Mouse (Mus musculus): Measurements from ENCODE around the gene Bcr. TPM values are rescaled to one million over a fixed set of nuclear protein-coding genes. Genes with fewer than 3 reads are reported as not detected.

Gene Bcr
- polyA plus RNA-seq, 1 experiment from 2014 or later = 1.3 TPM

DNA sequence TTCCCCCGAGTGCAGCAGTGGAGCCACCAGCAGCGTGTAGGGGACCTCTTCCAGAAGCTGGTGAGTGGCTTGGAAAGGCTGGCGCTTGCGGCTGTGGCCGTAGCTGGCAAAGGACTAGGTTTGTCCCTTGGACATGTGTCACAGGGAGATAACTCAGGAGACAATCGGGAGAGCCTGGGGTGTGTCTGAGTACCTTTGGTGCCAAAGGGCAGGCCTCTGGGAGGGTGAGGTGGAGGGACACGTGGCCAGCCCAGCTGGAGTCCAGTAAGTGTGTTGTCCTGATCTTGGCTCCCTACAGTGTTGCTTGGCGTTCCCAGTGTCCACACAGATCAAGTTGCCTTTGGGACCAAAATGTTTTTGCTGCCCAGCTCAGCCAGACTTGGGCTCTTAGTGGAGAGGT lies 71.2 kb downstream of the Bcr start:
- no peaks in the 10 kb centered on the region for H3K9me3 ChIP-seq (replicated peaks)
- no peaks in the 10 kb centered on the region for H3K27me3 ChIP-seq
- no peak overlapping the region for H3K4me2 ChIP-seq
- 52% methylated on average over 8 of the region's 8 CpGs for WGBS (ENCODE audit: insufficient replicate concordance)
- H3K4me1 ChIP-seq (replicated peaks) = 0 out of 2 replicates have a peak, but pooled peaks cover 7% of the 10 kb centered on the region
- ATAC-seq (ENCODE audit: insufficient read depth) = no peak
- no peak overlapping the region for H3K4me3 ChIP-seq (replicated peaks)
- H3K9ac ChIP-seq = no peak overlapping the region
- peaks cover 19% of the 10 kb centered on the region for H3K36me3 ChIP-seq (replicated peaks)
- no peak overlapping the region for H3K27ac ChIP-seq (replicated peaks)

DNA sequence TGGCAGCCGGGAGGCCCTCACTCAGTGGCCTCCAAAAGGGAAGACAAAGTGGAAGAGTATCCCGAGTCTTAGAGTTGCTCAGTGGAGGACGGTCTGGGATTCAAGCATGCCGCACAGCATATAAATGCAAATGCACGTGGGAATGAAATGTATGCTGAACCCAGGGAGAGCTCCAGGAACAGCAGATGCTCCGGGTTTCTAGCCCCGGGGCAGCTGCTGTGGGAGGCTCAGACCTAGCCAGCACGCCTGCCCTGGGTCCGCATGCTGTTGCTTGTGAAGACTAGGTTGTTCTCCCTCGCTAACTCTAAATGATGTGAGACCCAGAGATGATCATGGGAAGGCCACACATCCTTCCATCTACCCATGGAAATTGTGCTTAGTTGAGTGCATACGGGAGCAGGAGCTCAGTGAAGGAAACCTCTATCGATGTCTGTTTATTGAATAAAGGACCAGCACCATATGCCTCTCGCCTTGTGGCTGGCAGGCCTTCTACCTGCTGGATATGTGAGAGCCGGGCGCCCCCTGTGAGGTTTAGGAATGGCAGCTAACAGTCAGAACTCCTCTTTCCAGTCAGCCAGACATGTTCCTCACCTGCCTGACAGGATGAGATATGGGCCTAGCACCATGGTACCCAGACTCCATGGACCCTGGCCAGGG lies 74.6 kb downstream of the Bcr start:
- H3K9ac ChIP-seq = no peak overlapping the region
- WGBS (ENCODE audit: insufficient replicate concordance) = 79% methylated on average over 15 of the region's 15 CpGs
- H3K4me3 ChIP-seq (replicated peaks) = no peak overlapping the region
- H3K27me3 ChIP-seq = no peaks in the 10 kb centered on the region
- no peak overlapping the region for H3K27ac ChIP-seq (replicated peaks)
- no peak for ATAC-seq (ENCODE audit: insufficient read depth)
- no peaks in the 10 kb centered on the region for H3K9me3 ChIP-seq (replicated peaks)
- H3K36me3 ChIP-seq (replicated peaks) = peaks cover 31% of the 10 kb centered on the region; the same call in 1 of the 2 replicates
- H3K4me2 ChIP-seq = no peak overlapping the region
- H3K4me1 ChIP-seq (replicated peaks) = 0 out of 2 replicates have a peak, but pooled peaks cover 7% of the 10 kb centered on the region

DNA sequence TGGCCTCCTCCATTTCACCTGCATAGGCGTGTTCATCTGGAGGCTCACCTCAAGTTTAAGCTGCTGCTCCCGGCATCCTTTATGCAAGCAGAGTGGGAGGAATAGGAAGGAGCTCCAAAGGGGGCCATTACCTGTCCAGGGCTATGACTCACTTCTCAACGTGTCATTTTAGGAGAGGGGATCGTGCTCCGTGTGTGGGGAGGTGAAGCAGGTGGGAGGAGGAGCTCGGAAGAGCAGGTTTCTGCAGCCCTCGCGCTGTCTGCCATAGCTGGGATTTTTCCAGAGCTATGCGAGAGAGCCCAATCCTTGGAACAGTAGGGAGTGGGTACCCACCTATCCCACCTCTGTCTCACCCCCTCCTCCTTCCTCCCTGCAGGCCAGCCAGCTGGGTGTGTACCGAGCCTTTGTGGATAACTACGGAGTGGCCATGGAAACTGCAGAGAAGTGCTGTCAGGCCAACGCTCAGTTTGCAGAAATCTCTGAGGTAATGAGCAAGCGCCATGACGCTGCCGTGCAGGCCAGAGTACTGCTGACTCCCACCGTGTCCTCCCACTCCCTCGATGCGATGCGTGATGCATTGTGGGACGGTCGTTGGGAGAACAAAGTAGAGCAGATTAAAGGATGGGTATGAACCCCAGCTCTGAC lies 75.2 kb downstream of the Bcr start:
- no peak for ATAC-seq (ENCODE audit: insufficient read depth)
- WGBS (ENCODE audit: insufficient replicate concordance) = 79% methylated on average over 21 of the region's 21 CpGs

DNA sequence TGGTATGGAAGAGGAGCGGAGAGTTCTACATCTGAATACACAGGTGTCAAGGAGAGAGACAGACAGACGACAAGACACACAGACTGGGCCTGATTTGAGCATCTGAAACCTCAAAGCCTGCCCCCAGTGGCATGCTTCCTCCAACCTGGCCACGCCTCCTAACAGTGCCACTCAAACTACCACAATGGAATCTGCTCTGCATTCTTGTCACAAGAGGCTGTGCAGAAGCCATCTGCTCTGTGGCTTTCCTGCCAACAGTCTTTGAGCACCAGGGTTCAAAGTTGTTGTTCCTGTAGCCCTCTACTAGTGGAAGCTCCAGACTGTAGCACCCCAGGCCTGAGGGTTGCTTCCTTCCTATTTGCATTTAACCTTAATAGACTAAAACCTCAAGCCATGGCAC lies 76.8 kb downstream of the Bcr start:
- Histone ChIP-seq H3K36me3 (replicated peaks) (peaks cover 31% of the 10 kb centered on the region; the same call in 1 of the 2 replicates), H3K27me3 (no peaks in the 10 kb centered on the region), H3K4me1 (replicated peaks) (no peaks in the 10 kb centered on the region), H3K9ac (no peak overlapping the region), H3K4me2 (no peak overlapping the region), H3K9me3 (replicated peaks) (no peaks in the 10 kb centered on the region), H3K4me3 (replicated peaks) (no peak overlapping the region), H3K27ac (replicated peaks) (no peak overlapping the region)
- WGBS (ENCODE audit: insufficient replicate concordance) = 37% methylated on average over 3 of the region's 3 CpGs
- ATAC-seq (ENCODE audit: insufficient read depth) = no peak

More for the DNA sequence above, 75.2 kb downstream of the Bcr start:
- no peak overlapping the region for H3K4me3 ChIP-seq (replicated peaks)
- no peaks in the 10 kb centered on the region for H3K27me3 ChIP-seq
- no peaks in the 10 kb centered on the region for H3K9me3 ChIP-seq (replicated peaks)
- no peak overlapping the region for H3K9ac ChIP-seq
- H3K36me3 ChIP-seq (replicated peaks) = peaks cover 31% of the 10 kb centered on the region; the same call in 1 of the 2 replicates
- 0 out of 2 replicates have a peak, but pooled peaks cover 2% of the 10 kb centered on the region for H3K4me1 ChIP-seq (replicated peaks)
- no peak overlapping the region for H3K4me2 ChIP-seq
- H3K27ac ChIP-seq (replicated peaks) = no peak overlapping the region

DNA sequence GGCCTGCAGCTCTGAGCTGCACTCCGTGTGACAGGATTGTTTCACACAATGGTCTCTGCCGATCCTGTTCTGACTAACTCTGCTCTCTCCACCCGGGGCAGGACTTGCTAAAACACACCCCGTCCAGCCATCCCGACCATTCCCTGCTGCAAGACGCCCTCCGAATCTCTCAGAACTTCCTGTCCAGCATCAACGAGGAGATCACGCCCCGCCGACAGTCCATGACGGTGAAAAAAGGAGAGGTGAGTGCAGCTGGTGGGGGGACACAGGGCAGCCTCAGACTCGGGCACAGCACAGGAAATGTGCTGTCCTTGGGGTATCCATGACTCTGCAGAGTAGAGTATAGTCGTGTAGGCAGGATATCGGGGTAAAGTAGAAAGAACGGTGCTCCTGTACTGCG lies 84.8 kb downstream of the Bcr start:
- Histone ChIP-seq H3K27ac (replicated peaks) (no peak overlapping the region), H3K4me1 (replicated peaks) (no peaks in the 10 kb centered on the region; the same call in 1 of the 2 replicates), H3K4me3 (replicated peaks) (no peak overlapping the region), H3K36me3 (replicated peaks) (peaks cover 5% of the 10 kb centered on the region; the same call in 1 of the 2 replicates), H3K9ac (no peak overlapping the region), H3K9me3 (replicated peaks) (no peaks in the 10 kb centered on the region), H3K4me2 (no peak overlapping the region), H3K27me3 (no peaks in the 10 kb centered on the region)
- 48% methylated on average over 17 of the region's 17 CpGs for WGBS (ENCODE audit: insufficient replicate concordance)
- no peak for ATAC-seq (ENCODE audit: insufficient read depth)

DNA sequence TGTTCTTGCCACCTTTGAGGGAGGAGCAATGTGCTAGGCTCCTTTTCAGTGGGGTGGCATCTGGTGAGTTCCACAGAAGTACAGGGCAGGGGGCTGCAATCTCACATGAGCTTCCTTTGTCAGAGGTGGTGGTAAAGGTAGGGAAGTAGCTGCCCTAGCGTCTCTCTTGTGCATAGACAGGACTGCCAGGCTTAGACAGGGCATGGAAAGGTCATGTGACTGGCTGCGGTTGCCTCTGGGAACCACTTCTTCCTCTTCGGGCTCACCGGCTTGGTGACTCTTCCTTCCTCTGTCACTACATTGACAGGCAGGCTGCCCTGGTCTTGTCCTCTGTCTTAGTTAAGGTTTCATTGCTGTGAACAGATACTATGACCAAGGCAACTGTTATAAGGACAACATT lies 85.6 kb downstream of the Bcr start:
- H3K27me3 ChIP-seq = no peaks in the 10 kb centered on the region
- no peaks in the 10 kb centered on the region for H3K9me3 ChIP-seq (replicated peaks)
- H3K36me3 ChIP-seq (replicated peaks) = peaks cover 5% of the 10 kb centered on the region; the same call in 1 of the 2 replicates
- 31% methylated on average over 4 of the region's 4 CpGs for WGBS (ENCODE audit: insufficient replicate concordance)
- H3K9ac ChIP-seq = no peak overlapping the region
- H3K27ac ChIP-seq (replicated peaks) = no peak overlapping the region
- peak; percentile 59; the same call in 1 of the 2 replicates for ATAC-seq (ENCODE audit: insufficient read depth)
- H3K4me1 ChIP-seq (replicated peaks) = no peaks in the 10 kb centered on the region; the same call in 1 of the 2 replicates
- no peak overlapping the region for H3K4me3 ChIP-seq (replicated peaks)
- no peak overlapping the region for H3K4me2 ChIP-seq

DNA sequence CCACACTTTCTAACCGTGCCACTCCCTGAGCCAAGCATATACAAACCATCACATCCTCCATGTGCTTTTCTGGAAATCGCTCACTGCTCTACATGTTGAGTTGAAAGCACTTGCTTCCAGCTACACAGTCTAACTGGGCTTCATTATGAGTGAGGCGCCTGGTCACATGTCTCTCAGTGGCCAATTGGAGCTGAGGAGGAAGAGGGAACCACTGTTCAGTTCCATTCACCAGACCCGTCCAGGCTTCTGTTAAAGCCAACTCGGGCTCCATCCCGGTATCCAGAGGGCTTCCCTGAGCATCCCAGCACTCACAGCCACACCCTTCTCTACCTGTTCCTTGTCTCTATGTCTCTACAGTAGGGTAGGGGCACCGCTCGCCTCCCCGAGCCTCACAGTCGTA lies 86.2 kb downstream of the Bcr start:
- Histone ChIP-seq H3K9ac (no peak overlapping the region), H3K4me1 (replicated peaks) (no peaks in the 10 kb centered on the region; the same call in 1 of the 2 replicates), H3K27me3 (no peaks in the 10 kb centered on the region), H3K36me3 (replicated peaks) (peaks cover 5% of the 10 kb centered on the region; the same call in 1 of the 2 replicates), H3K4me2 (no peak overlapping the region), H3K4me3 (replicated peaks) (no peak overlapping the region), H3K27ac (replicated peaks) (no peak overlapping the region), H3K9me3 (replicated peaks) (no peaks in the 10 kb centered on the region)
- no peak for ATAC-seq (ENCODE audit: insufficient read depth)
- WGBS (ENCODE audit: insufficient replicate concordance) = 58% methylated on average over 10 of the region's 10 CpGs

DNA sequence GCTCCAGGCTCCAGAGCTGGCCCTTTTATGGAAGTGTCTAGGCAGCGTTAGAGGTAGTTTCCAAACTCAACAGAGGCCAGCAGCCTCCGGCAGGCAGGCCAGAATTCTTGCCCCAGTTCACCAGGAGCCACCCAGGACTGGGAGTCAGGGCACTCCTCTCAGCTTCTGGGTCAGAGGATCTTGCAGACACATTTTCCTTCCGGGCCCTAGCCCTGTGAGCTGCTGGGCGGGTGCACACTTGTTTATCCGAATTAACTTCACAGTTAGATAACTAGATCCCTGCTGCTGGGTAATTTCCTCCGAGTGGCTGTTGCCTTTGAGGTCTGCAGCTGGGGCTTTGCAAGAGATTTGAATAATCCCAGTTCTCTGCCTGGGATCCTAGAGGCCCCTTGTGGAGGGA lies 87.9 kb downstream of the Bcr start:
- no peak overlapping the region for H3K27ac ChIP-seq (replicated peaks)
- no peak overlapping the region for H3K4me3 ChIP-seq (replicated peaks)
- no peak for ATAC-seq (ENCODE audit: insufficient read depth)
- H3K4me1 ChIP-seq (replicated peaks) = no peaks in the 10 kb centered on the region; the same call in 1 of the 2 replicates
- 45% methylated on average over 6 of the region's 6 CpGs for WGBS (ENCODE audit: insufficient replicate concordance)
- no peaks in the 10 kb centered on the region for H3K27me3 ChIP-seq
- H3K9me3 ChIP-seq (replicated peaks) = no peaks in the 10 kb centered on the region
- H3K36me3 ChIP-seq (replicated peaks) = 0 out of 2 replicates have a peak, but pooled peaks cover under 1% of the 10 kb centered on the region
- no peak overlapping the region for H3K9ac ChIP-seq
- H3K4me2 ChIP-seq = no peak overlapping the region

DNA sequence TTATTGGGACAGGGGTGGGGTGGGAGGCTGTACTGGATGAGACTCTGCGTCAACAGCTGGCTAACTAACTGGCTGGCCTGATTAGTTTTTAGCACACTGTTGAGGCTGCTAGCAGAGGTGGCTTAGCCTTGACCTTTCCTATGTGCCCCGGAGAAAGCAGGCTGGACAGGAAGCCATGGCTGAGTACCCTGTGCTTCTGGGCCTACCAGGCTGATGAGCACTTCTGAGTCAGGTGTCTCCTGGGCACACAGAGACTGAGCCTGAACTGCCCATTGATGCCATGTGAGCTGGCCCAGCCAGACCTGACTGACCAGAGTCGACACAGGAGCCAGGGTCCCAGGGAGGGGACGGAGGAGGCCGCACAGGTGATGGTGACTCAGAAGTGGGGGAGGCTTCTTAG lies 90.0 kb downstream of the Bcr start:
- Histone ChIP-seq H3K4me2 (no peak overlapping the region), H3K27me3 (no peaks in the 10 kb centered on the region), H3K27ac (replicated peaks) (no peak overlapping the region), H3K36me3 (replicated peaks) (peaks cover 5% of the 10 kb centered on the region; the same call in 1 of the 2 replicates), H3K4me1 (replicated peaks) (no peaks in the 10 kb centered on the region; the same call in 1 of the 2 replicates), H3K9me3 (replicated peaks) (no peaks in the 10 kb centered on the region), H3K4me3 (replicated peaks) (no peak overlapping the region), H3K9ac (no peak overlapping the region)
- no peak for ATAC-seq (ENCODE audit: insufficient read depth)
- WGBS (ENCODE audit: insufficient replicate concordance) = 72% methylated on average over 5 of the region's 5 CpGs

DNA sequence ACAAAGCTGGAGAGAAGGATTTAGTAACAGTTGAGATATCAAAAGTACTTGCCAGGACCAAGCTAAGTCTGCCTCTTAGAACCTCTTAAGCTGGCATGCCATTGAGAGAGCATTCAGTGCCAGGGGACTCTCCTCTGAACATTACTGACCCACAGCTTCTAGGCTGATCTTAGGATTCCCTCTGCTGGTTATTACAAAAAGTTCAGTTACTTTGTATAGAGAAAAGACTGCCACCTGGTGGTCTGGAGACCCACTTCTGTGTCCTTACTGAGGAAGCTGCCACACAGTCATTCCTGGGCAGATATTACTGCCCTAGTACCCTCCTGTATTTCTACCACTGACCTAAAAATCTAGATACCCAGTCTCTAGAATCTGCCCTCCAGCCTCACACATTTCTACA lies 90.9 kb downstream of the Bcr start:
- H3K36me3 ChIP-seq (replicated peaks) = peaks cover 5% of the 10 kb centered on the region; the same call in 1 of the 2 replicates
- no peak overlapping the region for H3K4me2 ChIP-seq
- no peaks in the 10 kb centered on the region for H3K27me3 ChIP-seq
- no peaks in the 10 kb centered on the region for H3K9me3 ChIP-seq (replicated peaks)
- H3K4me3 ChIP-seq (replicated peaks) = no peak overlapping the region
- no peak; the same call in 1 of the 2 replicates for ATAC-seq (ENCODE audit: insufficient read depth)
- H3K27ac ChIP-seq (replicated peaks) = no peak overlapping the region
- H3K4me1 ChIP-seq (replicated peaks) = no peaks in the 10 kb centered on the region; the same call in 1 of the 2 replicates
- no peak overlapping the region for H3K9ac ChIP-seq

DNA sequence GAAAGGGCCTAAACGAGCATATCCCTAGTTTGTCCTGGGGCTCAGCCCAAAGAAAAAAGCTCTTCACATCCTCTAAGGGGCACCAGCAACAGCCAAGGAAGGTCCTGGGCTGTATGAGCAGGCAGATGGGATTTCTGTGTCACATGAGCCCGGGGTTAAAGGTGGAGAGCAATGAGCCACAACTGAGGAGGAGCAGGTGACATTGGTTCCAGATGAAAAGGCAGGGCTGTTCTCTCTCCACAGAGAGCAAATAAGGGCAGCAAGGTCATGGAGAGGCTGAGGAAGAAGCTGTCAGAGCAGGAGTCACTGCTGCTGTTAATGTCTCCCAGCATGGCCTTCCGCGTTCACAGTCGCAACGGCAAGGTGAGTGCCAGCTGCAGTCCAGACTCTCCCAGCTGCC lies 96.4 kb downstream of the Bcr start:
- no peaks in the 10 kb centered on the region for H3K9me3 ChIP-seq (replicated peaks)
- H3K27ac ChIP-seq (replicated peaks) = no peak overlapping the region
- no peak overlapping the region for H3K9ac ChIP-seq
- H3K27me3 ChIP-seq = no peaks in the 10 kb centered on the region
- ATAC-seq (ENCODE audit: insufficient read depth) = no peak
- peaks cover 19% of the 10 kb centered on the region for H3K36me3 ChIP-seq (replicated peaks)
- H3K4me2 ChIP-seq = no peak overlapping the region
- WGBS (ENCODE audit: insufficient replicate concordance) = 76% methylated on average over 6 of the region's 6 CpGs
- no peaks in the 10 kb centered on the region for H3K4me1 ChIP-seq (replicated peaks)
- H3K4me3 ChIP-seq (replicated peaks) = no peak overlapping the region

Measured in liver, embryonic 15.5 days (tissue).